Mouse (Mus musculus): ENCODE data around the gene Gpatch3. TPM values are rescaled to one million over a fixed set of nuclear protein-coding genes. Genes with fewer than 3 reads are reported as not detected.
A peak's percentile ranks its signal among the peaks of the same experiment; 100 is the strongest.

The Gpatch3 gene
- total and polyA plus RNA-seq, 3 experiments, result 1.9 to 5.0 (median 3.4) TPM

DNA sequence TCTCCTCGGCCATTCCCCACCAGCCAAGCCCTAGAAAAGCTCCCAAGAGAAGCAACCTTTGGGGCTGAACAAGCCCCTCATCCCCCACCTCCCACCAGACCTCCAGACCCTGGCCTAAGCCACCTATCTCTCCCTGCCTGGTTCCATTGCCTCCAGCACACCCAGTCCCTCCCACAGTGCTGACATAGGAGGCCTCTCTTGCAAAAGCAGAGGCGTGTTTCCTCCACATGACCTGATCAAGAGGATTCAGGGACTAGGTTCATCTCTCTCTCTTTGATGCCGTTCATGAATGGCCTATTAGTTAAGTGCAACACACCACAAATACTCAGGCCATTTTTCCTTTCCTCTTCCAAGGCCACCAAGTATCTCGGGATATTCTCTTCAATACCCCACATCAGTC lies 14.7 kb upstream of the Gpatch3 start:
- 65% methylated on average over 4 of the region's 4 CpGs for WGBS
- Histone ChIP-seq H3K36me3 (ENCODE audit: control insufficient read depth, insufficient read depth, low read length) (no peaks in the 10 kb centered on the region), H3K27me3 (ENCODE audit: control insufficient read depth, insufficient read depth, low read length) (no peaks in the 10 kb centered on the region), H3K4me1 (ENCODE audit: control insufficient read depth, insufficient read depth, low read length) (no peaks in the 10 kb centered on the region; the same call in 1 of the 2 replicates), H3K27ac (no peak overlapping the region), H3K9ac (ENCODE audit: low read depth, low read length) (no peak overlapping the region), H3K79me2 (replicated peaks; ENCODE audit: control insufficient read depth, insufficient read depth, low read length) (peaks cover 2% of the 10 kb centered on the region; the same call in 1 of the 2 replicates), H3K4me3 (no peak overlapping the region)
- TF ChIP-seq CTCF (IDR thresholded peaks at IDR 0.05) (no peak), EP300 (IDR thresholded peaks at IDR 0.05; ENCODE audit: insufficient read depth, low read depth, low read length) (no peak), POLR2A (IDR thresholded peaks at IDR 0.05; ENCODE audit: insufficient read depth, low read depth, low read length) (no peak)
- no peak for DNase-seq
- intact Hi-C loops (cut with DNase I), result no loop called here

DNA sequence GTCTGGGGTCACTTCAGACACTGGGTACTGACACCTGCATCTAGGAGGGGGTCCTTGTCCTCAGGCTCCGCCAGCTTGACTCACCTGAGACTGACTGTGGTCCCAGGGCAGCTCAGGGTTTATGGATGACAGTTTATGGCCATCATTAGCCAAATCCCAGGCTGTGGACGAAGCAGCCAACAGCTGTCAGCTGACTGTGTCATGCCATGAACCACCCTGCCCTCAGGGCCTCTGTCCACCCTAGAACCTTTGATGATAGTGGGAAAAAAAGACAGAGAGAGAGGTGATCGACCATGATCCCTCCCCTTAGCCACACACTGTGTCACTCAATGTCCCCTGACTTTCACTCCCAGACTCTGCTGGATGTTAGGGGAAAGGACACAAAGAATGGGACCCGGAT lies 12.9 kb upstream of the Gpatch3 start:
- Histone ChIP-seq H3K36me3 (ENCODE audit: control insufficient read depth, insufficient read depth, low read length) (no peaks in the 10 kb centered on the region), H3K27ac (no peak overlapping the region), H3K4me1 (ENCODE audit: control insufficient read depth, insufficient read depth, low read length) (no peaks in the 10 kb centered on the region), H3K27me3 (ENCODE audit: control insufficient read depth, insufficient read depth, low read length) (no peaks in the 10 kb centered on the region), H3K9ac (ENCODE audit: low read depth, low read length) (no peak overlapping the region), H3K4me3 (no peak overlapping the region), H3K79me2 (replicated peaks; ENCODE audit: control insufficient read depth, insufficient read depth, low read length) (no peaks in the 10 kb centered on the region)
- no peak for TF ChIP-seq CTCF (IDR thresholded peaks at IDR 0.05)
- TF ChIP-seq EP300 (IDR thresholded peaks at IDR 0.05; ENCODE audit: insufficient read depth, low read depth, low read length), result no peak
- no peak for TF ChIP-seq POLR2A (IDR thresholded peaks at IDR 0.05; ENCODE audit: insufficient read depth, low read depth, low read length)
- intact Hi-C loops (cut with DNase I), result no loop called here
- WGBS, result 68% methylated on average over 4 of the region's 4 CpGs
- no peak for DNase-seq

DNA sequence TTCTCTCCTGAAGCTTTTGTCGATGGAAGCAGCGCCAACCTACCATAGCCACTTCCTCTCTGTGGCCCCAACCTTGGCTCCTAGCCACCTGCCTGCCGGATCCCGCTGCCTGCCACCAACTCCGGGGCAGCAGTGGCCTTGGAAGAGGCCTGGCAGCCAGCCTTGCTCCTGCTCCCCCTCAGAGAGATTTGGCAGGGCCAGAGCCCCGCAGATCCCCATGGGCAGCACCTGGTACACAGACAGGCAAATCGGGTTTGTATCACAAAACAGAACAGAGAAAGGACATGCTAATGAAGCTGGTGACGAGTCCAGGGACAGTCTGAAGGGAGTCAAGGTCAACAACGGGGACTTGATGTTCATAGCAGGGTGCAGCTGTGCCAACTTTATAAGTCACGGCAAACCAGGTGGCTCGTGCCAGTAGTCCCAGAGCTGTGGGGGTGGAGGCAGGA lies 11.4 kb upstream of the Gpatch3 start:
- intact Hi-C loops (cut with DNase I), result no loop called here
- H3K27me3 ChIP-seq (ENCODE audit: control insufficient read depth, insufficient read depth, low read length), result no peaks in the 10 kb centered on the region
- H3K9ac ChIP-seq (ENCODE audit: low read depth, low read length), result 0 out of 2 replicates have a peak overlapping the region, but pooled peaks have one; percentile 1
- TF ChIP-seq EP300 (IDR thresholded peaks at IDR 0.05; ENCODE audit: insufficient read depth, low read depth, low read length) (peak; percentile 87), POLR2A (IDR thresholded peaks at IDR 0.05; ENCODE audit: insufficient read depth, low read depth, low read length) (0 out of 2 replicates have a peak, but pooled peaks have one; percentile 32), CTCF (IDR thresholded peaks at IDR 0.05) (no peak)
- 35% methylated on average over 11 of the region's 11 CpGs for WGBS
- no peak overlapping the region for H3K4me3 ChIP-seq
- H3K27ac ChIP-seq, result peak overlapping the region; percentile 81
- no peaks in the 10 kb centered on the region for H3K79me2 ChIP-seq (replicated peaks; ENCODE audit: control insufficient read depth, insufficient read depth, low read length)
- H3K4me1 ChIP-seq (ENCODE audit: control insufficient read depth, insufficient read depth, low read length), result no peaks in the 10 kb centered on the region
- peak; percentile 75 to 84 for DNase-seq
- no peaks in the 10 kb centered on the region for H3K36me3 ChIP-seq (ENCODE audit: control insufficient read depth, insufficient read depth, low read length)

DNA sequence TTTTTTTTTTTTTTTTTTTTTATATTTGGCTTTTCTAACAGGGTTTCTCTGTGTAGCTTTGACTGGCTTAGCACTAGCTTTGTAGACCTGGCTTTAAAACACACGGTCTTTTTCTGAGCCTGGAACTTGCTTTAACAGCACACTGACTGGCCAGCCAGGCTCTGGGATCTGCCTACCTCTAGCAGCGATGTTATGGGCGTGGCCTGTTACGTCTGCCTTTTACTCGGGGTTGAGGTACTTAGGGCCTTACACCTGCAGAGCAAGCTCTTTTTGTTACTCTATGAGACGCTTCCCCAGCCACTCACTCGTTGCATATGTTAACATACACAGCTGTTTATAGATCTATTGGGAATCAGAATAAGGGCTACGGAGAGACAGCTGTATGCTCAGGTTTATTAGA lies 7.3 kb upstream of the Gpatch3 start:
- Histone ChIP-seq H3K9ac (ENCODE audit: low read depth, low read length) (no peak overlapping the region), H3K27ac (no peak overlapping the region), H3K4me1 (ENCODE audit: control insufficient read depth, insufficient read depth, low read length) (no peaks in the 10 kb centered on the region), H3K36me3 (ENCODE audit: control insufficient read depth, insufficient read depth, low read length) (no peaks in the 10 kb centered on the region), H3K79me2 (replicated peaks; ENCODE audit: control insufficient read depth, insufficient read depth, low read length) (no peaks in the 10 kb centered on the region), H3K4me3 (no peak overlapping the region), H3K27me3 (ENCODE audit: control insufficient read depth, insufficient read depth, low read length) (no peaks in the 10 kb centered on the region)
- TF ChIP-seq EP300 (IDR thresholded peaks at IDR 0.05; ENCODE audit: insufficient read depth, low read depth, low read length), result no peak
- TF ChIP-seq CTCF (IDR thresholded peaks at IDR 0.05), result no peak
- TF ChIP-seq POLR2A (IDR thresholded peaks at IDR 0.05; ENCODE audit: insufficient read depth, low read depth, low read length), result no peak
- no peak for DNase-seq
- intact Hi-C loops (cut with DNase I), result no loop called here
- WGBS, result 35% methylated on average over 8 of the region's 8 CpGs

DNA sequence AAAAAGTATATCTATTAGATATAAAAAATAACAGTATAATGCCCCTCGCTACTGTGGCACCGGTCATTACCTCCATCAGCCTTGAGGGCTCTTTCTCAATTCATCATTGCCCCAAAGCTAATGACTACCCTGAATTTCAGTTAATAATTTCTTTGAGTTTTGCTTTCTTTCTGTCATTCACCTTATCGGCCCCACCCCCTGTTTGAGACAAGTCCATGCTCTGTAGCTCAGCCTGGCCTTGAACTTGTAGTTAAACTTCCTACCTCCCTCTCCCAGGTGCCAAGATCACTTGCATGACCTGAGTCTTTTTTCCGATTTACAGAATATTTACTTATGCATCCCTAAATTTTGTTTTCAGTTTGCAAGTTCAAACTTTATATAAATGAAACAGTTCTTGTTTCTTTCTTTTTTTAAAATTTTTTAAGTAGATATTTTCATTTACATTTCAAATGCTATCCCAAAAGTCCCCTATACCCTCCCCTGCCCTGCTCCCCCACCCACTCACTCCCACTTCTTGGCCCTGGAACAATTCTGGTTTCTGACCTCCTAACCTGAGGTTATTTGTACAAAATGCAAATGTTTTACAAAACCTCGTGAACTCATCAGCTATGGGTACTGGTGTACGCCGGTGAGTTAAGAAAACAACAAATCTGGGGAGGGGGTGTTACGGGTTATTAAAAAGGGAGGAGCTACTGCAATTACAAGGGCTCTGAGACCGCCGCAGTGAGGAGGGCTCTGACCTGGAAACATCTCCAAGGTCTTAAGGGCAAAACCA lies 5.1 kb upstream of the Gpatch3 start:
- TF ChIP-seq EP300 (IDR thresholded peaks at IDR 0.05; ENCODE audit: insufficient read depth, low read depth, low read length) (no peak), POLR2A (IDR thresholded peaks at IDR 0.05; ENCODE audit: insufficient read depth, low read depth, low read length) (no peak), CTCF (IDR thresholded peaks at IDR 0.05) (no peak)
- 80% methylated on average over 10 of the region's 10 CpGs for WGBS

DNA sequence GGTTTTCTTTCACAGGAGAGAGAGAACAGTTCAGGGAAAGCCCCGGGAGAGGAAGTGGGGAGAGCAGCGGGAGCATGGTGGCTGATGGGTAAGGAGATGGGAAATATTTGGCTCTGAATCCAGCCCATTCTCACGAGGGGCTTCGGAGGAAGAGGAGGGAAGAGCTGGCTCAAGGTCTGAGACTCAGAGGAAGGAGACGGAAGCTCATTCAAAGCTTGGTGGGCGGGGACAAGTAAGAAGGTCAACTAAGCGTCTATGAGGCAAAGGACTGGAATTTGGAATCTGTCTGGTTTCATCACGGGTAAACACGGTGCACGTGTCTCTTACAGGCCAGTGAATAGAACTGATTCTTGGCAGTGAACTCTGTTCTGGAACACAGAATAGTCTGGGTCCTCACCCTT lies 4.5 kb upstream of the Gpatch3 start:
- Histone ChIP-seq H3K4me3 (no peak overlapping the region), H3K4me1 (ENCODE audit: control insufficient read depth, insufficient read depth, low read length) (peaks cover 2% of the 10 kb centered on the region; the same call in 1 of the 2 replicates), H3K9ac (ENCODE audit: low read depth, low read length) (no peak overlapping the region), H3K27me3 (ENCODE audit: control insufficient read depth, insufficient read depth, low read length) (no peaks in the 10 kb centered on the region), H3K27ac (no peak overlapping the region), H3K36me3 (ENCODE audit: control insufficient read depth, insufficient read depth, low read length) (no peaks in the 10 kb centered on the region), H3K79me2 (replicated peaks; ENCODE audit: control insufficient read depth, insufficient read depth, low read length) (no peaks in the 10 kb centered on the region)
- 34% methylated on average over 10 of the region's 10 CpGs for WGBS
- no peak for TF ChIP-seq POLR2A (IDR thresholded peaks at IDR 0.05; ENCODE audit: insufficient read depth, low read depth, low read length)
- no peak for TF ChIP-seq CTCF (IDR thresholded peaks at IDR 0.05)
- TF ChIP-seq EP300 (IDR thresholded peaks at IDR 0.05; ENCODE audit: insufficient read depth, low read depth, low read length), result no peak
- intact Hi-C loops (cut with DNase I), result no loop called here
- DNase-seq, result no peak

More for the DNA sequence above, 5.1 kb upstream of the Gpatch3 start:
- Histone ChIP-seq H3K27ac (no peak overlapping the region), H3K36me3 (ENCODE audit: control insufficient read depth, insufficient read depth, low read length) (no peaks in the 10 kb centered on the region), H3K4me3 (no peak overlapping the region), H3K4me1 (ENCODE audit: control insufficient read depth, insufficient read depth, low read length) (peaks cover 1% of the 10 kb centered on the region; the same call in 1 of the 2 replicates), H3K79me2 (replicated peaks; ENCODE audit: control insufficient read depth, insufficient read depth, low read length) (no peaks in the 10 kb centered on the region), H3K9ac (ENCODE audit: low read depth, low read length) (no peak overlapping the region), H3K27me3 (ENCODE audit: control insufficient read depth, insufficient read depth, low read length) (no peaks in the 10 kb centered on the region)
- intact Hi-C loops (cut with DNase I), result no loop called here
- no peak for DNase-seq

All from heart, adult 2 months (tissue).